Comparison of ENCODE assay signal across 15 mouse cellular contexts in the genomic region with DNA sequence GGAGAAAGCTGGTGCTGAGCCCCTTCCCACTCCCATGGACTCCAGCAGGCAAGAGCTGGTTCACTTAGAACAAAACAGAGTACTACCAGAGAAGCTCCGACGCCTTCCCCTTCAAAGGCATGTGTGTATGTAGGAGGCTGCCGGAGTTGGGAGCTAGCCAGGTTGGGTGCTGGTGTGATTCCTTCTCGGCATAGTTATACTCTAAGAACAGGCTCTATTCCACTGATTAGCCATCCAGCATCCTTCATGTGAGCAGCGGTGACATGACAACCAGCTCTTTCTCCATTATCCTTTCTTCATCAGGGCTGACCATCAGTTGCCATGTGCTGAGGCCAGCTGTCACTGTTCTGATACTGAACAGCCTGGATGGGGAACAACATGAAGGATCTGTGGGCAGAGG. TPM values are rescaled to one million over a fixed set of nuclear protein-coding genes. Genes with fewer than 3 reads are reported as not detected.
DNase-seq lines count a peak whose midpoint lies in the region; ATAC-seq and TF ChIP-seq lines count a peak whose summit lies in the region.
"Had no signal": no experiment of that assay in that cellular context is flagged by ENCODE, and none has a peak within 500 bp of the region (broad histone marks: within the 10 kb centered on the region; RNA-seq: fewer than 3 reads in every experiment).

No protein-coding gene starts in this region.

- peaks cover 46% of the 10 kb centered on the region for H3K4me1 ChIP-seq in heart, embryonic 15.5 days (replicated peaks)
- peaks cover 36% of the 10 kb centered on the region for H3K4me1 ChIP-seq in intestine, embryonic 15.5 days (replicated peaks)
- H3K4me1 ChIP-seq in hindbrain, postnatal 0 days (ENCODE audit: insufficient read depth, low read length): peaks cover 3% of the 10 kb centered on the region; the same call in 1 of the 2 replicates
- H3K4me1 ChIP-seq in kidney, embryonic 14.5 days (ENCODE audit: control insufficient read depth, insufficient read depth, low read length): peaks cover 22% of the 10 kb centered on the region

- 33% methylated on average over 5 of the region's 5 CpGs for WGBS in heart, embryonic 15.5 days
- WGBS in intestine, embryonic 15.5 days: 54% methylated on average over 5 of the region's 5 CpGs
- 75% methylated on average over 5 of the region's 5 CpGs for WGBS in hindbrain, postnatal 0 days
- whole genome bisulfite sequencing in kidney, embryonic 14.5 days: 79% methylated on average over 5 of the region's 5 CpGs

- TF ChIP-seq CTCF in hindbrain, postnatal 0 days (IDR thresholded peaks at IDR 0.05; ENCODE audit: low read depth): no peak

- DNase-seq in heart, adult 8-10 months (ENCODE audit: low spot score): no peak
- DNase-seq in brain, adult 2 months (ENCODE audit: low read depth, low spot score): peak; percentile 92
- peak; percentile 82 for DNase-seq in right cerebral cortex, adult 18-20 months
- no peak for DNase-seq in spleen, postnatal 4 days (ENCODE audit: low spot score in 2 of 2)
- no peak for DNase-seq in hindbrain, postnatal 0 days (ENCODE audit: low spot score)
- DNase-seq: adrenal gland, postnatal 25 days; cerebellum, adult 8-10 months; gastrocnemius, postnatal 25 days had no signal

- no peak overlapping the region for H3K4me3 ChIP-seq in heart, embryonic 15.5 days
- H3K4me3 ChIP-seq in intestine, embryonic 15.5 days (replicated peaks): no peak overlapping the region
- no peak overlapping the region for H3K4me3 ChIP-seq in hindbrain, postnatal 0 days (ENCODE audit: low read length)
- no peak overlapping the region for H3K4me3 ChIP-seq in kidney, embryonic 14.5 days (ENCODE audit: low read length)
- H3K4me3 ChIP-seq: limb, embryonic 12.5 days; neural tube, embryonic 15.5 days had no signal

- no peaks in the 10 kb centered on the region for H3K9me3 ChIP-seq in heart, embryonic 15.5 days (replicated peaks)
- H3K9me3 ChIP-seq in intestine, embryonic 15.5 days: no peaks in the 10 kb centered on the region
- H3K9me3 ChIP-seq in hindbrain, postnatal 0 days (ENCODE audit: low read length): no peaks in the 10 kb centered on the region
- H3K9me3 ChIP-seq in kidney, embryonic 14.5 days (ENCODE audit: control insufficient read depth, low read length): no peaks in the 10 kb centered on the region
- H3K9me3 ChIP-seq: limb, embryonic 12.5 days; neural tube, embryonic 15.5 days had no signal

- H3K27me3 ChIP-seq in heart, embryonic 15.5 days: no peaks in the 10 kb centered on the region
- H3K27me3 ChIP-seq in intestine, embryonic 15.5 days (replicated peaks): no peaks in the 10 kb centered on the region
- H3K27me3 ChIP-seq in hindbrain, postnatal 0 days (ENCODE audit: insufficient read depth, low read length): no peaks in the 10 kb centered on the region
- no peaks in the 10 kb centered on the region for H3K27me3 ChIP-seq in kidney, embryonic 14.5 days (ENCODE audit: control insufficient read depth, insufficient read depth, low read length)
- H3K27me3 ChIP-seq: limb, embryonic 12.5 days; neural tube, embryonic 15.5 days; Patski had no signal

- no peak for ATAC-seq in heart, embryonic 15.5 days (replicated peaks; ENCODE audit: insufficient number of reproducible peaks, insufficient read depth, low FRiP score, low read depth)
- ATAC-seq in intestine, embryonic 15.5 days: peak; percentile 1; the same call in 1 of the 2 replicates
- ATAC-seq in hindbrain, postnatal 0 days: no peak
- no peak for ATAC-seq in kidney, embryonic 14.5 days (ENCODE audit: low FRiP score, low TSS enrichment)
- ATAC-seq: Patski had no signal

- peak overlapping the region; percentile 89; the same call in 1 of the 2 replicates for H3K27ac ChIP-seq in heart, embryonic 15.5 days
- H3K27ac ChIP-seq in intestine, embryonic 15.5 days: peak overlapping the region; percentile 78
- no peak overlapping the region for H3K27ac ChIP-seq in hindbrain, postnatal 0 days
- H3K27ac ChIP-seq in kidney, embryonic 14.5 days (ENCODE audit: low read depth, low read length): no peak overlapping the region
- H3K27ac ChIP-seq: limb, embryonic 12.5 days; neural tube, embryonic 15.5 days had no signal

- no peak overlapping the region for H3K4me2 ChIP-seq in heart, embryonic 15.5 days
- H3K4me2 ChIP-seq in intestine, embryonic 15.5 days (replicated peaks): no peak overlapping the region
- no peak overlapping the region for H3K4me2 ChIP-seq in hindbrain, postnatal 0 days (ENCODE audit: low read depth, low read length)
- H3K4me2 ChIP-seq in kidney, embryonic 14.5 days (replicated peaks; ENCODE audit: low read depth, low read length): no peak overlapping the region
- H3K4me2 ChIP-seq: limb, embryonic 12.5 days; neural tube, embryonic 15.5 days had no signal

- H3K9ac ChIP-seq in heart, embryonic 15.5 days: peak overlapping the region; percentile 13; the same call in 1 of the 2 replicates
- no peak overlapping the region for H3K9ac ChIP-seq in intestine, embryonic 15.5 days
- no peak overlapping the region for H3K9ac ChIP-seq in hindbrain, postnatal 0 days (replicated peaks; ENCODE audit: low read length)
- H3K9ac ChIP-seq in kidney, embryonic 14.5 days (ENCODE audit: low read depth, low read length): no peak overlapping the region
- H3K9ac ChIP-seq: limb, embryonic 12.5 days; neural tube, embryonic 15.5 days had no signal

- H3K36me3 ChIP-seq in heart, embryonic 15.5 days: no peaks in the 10 kb centered on the region
- 0 out of 2 replicates have a peak, but pooled peaks cover 3% of the 10 kb centered on the region for H3K36me3 ChIP-seq in intestine, embryonic 15.5 days
- H3K36me3 ChIP-seq in hindbrain, postnatal 0 days (ENCODE audit: insufficient read depth, low read length): no peaks in the 10 kb centered on the region
- no peaks in the 10 kb centered on the region for H3K36me3 ChIP-seq in kidney, embryonic 14.5 days (ENCODE audit: control insufficient read depth, insufficient read depth, low read length)

RNA-seq across cellular contexts. Expression of a gene that starts 23.6 kb away (rescaled TPM):
- polyA plus RNA-seq in heart, embryonic 15.5 days (2015; fragmentation: Nextera tagmentation; extraction: Ambion mirVana): 7.0 and 8.5 TPM in 2 replicates
- 10 to 100 TPM in 2 of 4 experiments, 1 to 10 TPM in 2; 8.1 to 12.5 (median 10.0) TPM for total RNA-seq in heart, adult 8-10 months (2022)
- 20.3 and 21.4 TPM in 2 replicates for polyA plus RNA-seq in intestine, embryonic 15.5 days (2015; fragmentation: Nextera tagmentation; extraction: Ambion mirVana)
- total RNA-seq in hindbrain, postnatal 0 days (2014; rRNA removed): 6.6 and 6.7 TPM in 2 replicates
- polyA plus RNA-seq in hindbrain, postnatal 0 days (2015; fragmentation: Nextera tagmentation; extraction: Ambion mirVana): 4.0 and 4.8 TPM in 2 replicates
- polyA plus RNA-seq in kidney, embryonic 14.5 days (2014; fragmentation: Nextera tagmentation; extraction: Ambion mirVana): 5.3 and 7.3 TPM in 2 replicates

RNA-seq across cellular contexts. Expression of a gene that starts 58.8 kb away (rescaled TPM):
- 0.08 and 0.10 TPM in 2 replicates for polyA plus RNA-seq in heart, embryonic 15.5 days (2015; fragmentation: Nextera tagmentation; extraction: Ambion mirVana)
- under 1 TPM; 0.41 to 0.92 (median 0.43) TPM for total RNA-seq in heart, adult 8-10 months (2022)
- polyA plus RNA-seq in intestine, embryonic 15.5 days (2015; fragmentation: Nextera tagmentation; extraction: Ambion mirVana): 0.10 and 0.29 TPM in 2 replicates
- total RNA-seq in hindbrain, postnatal 0 days (2014; rRNA removed): 20.4 and 24.7 TPM in 2 replicates
- 1.9 and 2.0 TPM in 2 replicates for polyA plus RNA-seq in hindbrain, postnatal 0 days (2015; fragmentation: Nextera tagmentation; extraction: Ambion mirVana)
- polyA plus RNA-seq in kidney, embryonic 14.5 days (2014; fragmentation: Nextera tagmentation; extraction: Ambion mirVana): 0.29 TPM in 1 of 2 replicates, not detected in the other
- total RNA-seq: megakaryocyte-erythroid progenitor cell, adult 5-6 weeks had no signal

RNA-seq across cellular contexts. Expression of a gene that starts 59.1 kb away (rescaled TPM):
- polyA plus RNA-seq in heart, embryonic 15.5 days (2015; fragmentation: Nextera tagmentation; extraction: Ambion mirVana): 3.0 and 3.5 TPM in 2 replicates
- total RNA-seq in heart, adult 8-10 months (2022): 10 to 100 TPM; 15.6 to 18.8 (median 16.4) TPM
- 4.4 TPM in 2 replicates for polyA plus RNA-seq in intestine, embryonic 15.5 days (2015; fragmentation: Nextera tagmentation; extraction: Ambion mirVana)
- total RNA-seq in hindbrain, postnatal 0 days (2014; rRNA removed): 1.6 and 2.8 TPM in 2 replicates
- polyA plus RNA-seq in hindbrain, postnatal 0 days (2015; fragmentation: Nextera tagmentation; extraction: Ambion mirVana): 4.0 and 5.1 TPM in 2 replicates
- 5.7 and 6.6 TPM in 2 replicates for polyA plus RNA-seq in kidney, embryonic 14.5 days (2014; fragmentation: Nextera tagmentation; extraction: Ambion mirVana)

Comparison
In these comparisons a context has a peak if more than half of its experiments do, and no peak if none do; other contexts are left out.
1. H3K27ac ChIP-seq: peak in heart, embryonic 15.5 days (single experiment) and intestine, embryonic 15.5 days (single experiment); none in hindbrain, postnatal 0 days (single experiment) and kidney, embryonic 14.5 days (single experiment).
2. DNase-seq: peak in brain, adult 2 months (single experiment) and right cerebral cortex, adult 18-20 months (single experiment); none in heart, adult 8-10 months (single experiment), spleen, postnatal 4 days (0 of 2) and hindbrain, postnatal 0 days (single experiment).